Mouse (Mus musculus): ENCODE results near the gene Syde2. TPM values are rescaled to one million over a fixed set of nuclear protein-coding genes. Genes with fewer than 3 reads are reported as not detected.

Gene Syde2
- polyA plus RNA-seq, 1 experiment from 2014 or later: 1.9 TPM

DNA sequence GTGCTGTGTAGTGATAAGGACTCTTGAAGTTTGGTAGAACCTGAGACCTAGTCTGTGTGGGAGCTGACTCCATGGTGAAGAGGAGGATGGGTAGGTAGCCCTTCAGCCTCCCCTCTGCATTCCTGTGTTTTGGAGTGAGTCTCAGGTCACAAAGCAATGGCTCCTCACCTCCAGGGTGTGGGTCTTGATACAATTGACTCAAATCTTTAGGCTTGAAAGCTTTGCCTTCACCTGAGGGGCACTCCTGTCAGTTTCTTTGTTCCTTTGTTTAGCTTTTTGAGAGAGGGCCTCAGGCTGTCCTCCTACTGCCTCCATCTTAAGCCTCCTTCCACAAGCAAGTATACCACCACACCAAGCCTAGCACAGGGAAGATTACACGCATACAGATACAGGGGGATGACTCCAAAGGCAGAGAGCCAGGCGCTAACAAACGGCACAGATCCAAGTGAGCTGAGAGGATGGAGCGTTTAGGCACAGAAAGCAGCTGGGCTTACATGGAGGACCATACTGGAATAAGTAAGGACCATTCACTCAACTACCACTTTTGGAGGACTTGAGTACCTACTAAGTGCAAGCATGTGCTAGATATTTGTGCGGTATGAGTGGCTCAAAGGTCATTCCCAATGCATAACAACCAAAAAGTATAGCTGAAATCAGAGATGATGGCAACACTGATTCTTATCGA is 1.2 kb upstream of the Syde2 start:
- peak overlapping the region; percentile 69 for H3K4me3 ChIP-seq (replicated peaks; ENCODE audit: low read length)
- H3K4me1 ChIP-seq (ENCODE audit: control insufficient read depth, insufficient read depth, low read length): 0 out of 2 replicates have a peak, but pooled peaks cover 2% of the 10 kb centered on the region
- no peaks in the 10 kb centered on the region for H3K36me3 ChIP-seq (ENCODE audit: control insufficient read depth, insufficient read depth, low read length)
- peak overlapping the region; percentile 76 for H3K4me2 ChIP-seq (ENCODE audit: low read depth, low read length)
- no peak for ATAC-seq (ENCODE audit: insufficient read depth, low FRiP score)
- H3K27me3 ChIP-seq (ENCODE audit: control insufficient read depth, insufficient read depth, low read length): no peaks in the 10 kb centered on the region
- no peak overlapping the region for H3K9ac ChIP-seq (ENCODE audit: low read length)
- no peak overlapping the region for H3K27ac ChIP-seq (ENCODE audit: low read length)
- 62% methylated on average over 6 of the region's 6 CpGs for WGBS
- H3K9me3 ChIP-seq (replicated peaks; ENCODE audit: control insufficient read depth, low read length): no peaks in the 10 kb centered on the region

- H3K4me1 ChIP-seq (ENCODE audit: control insufficient read depth, insufficient read depth, low read length): 0 out of 2 replicates have a peak, but pooled peaks cover 7% of the 10 kb centered on the region
- no peaks in the 10 kb centered on the region for H3K9me3 ChIP-seq (replicated peaks; ENCODE audit: control insufficient read depth, low read length)
- WGBS: under 1% methylated on average over 100 of the region's 101 CpGs
- ATAC-seq (ENCODE audit: insufficient read depth, low FRiP score): peak; percentile 91
- H3K27ac ChIP-seq (ENCODE audit: low read length): peak overlapping the region; percentile 96
- H3K36me3 ChIP-seq (ENCODE audit: control insufficient read depth, insufficient read depth, low read length): no peaks in the 10 kb centered on the region
- H3K4me2 ChIP-seq (ENCODE audit: low read depth, low read length): peak overlapping the region; percentile 76
- peak overlapping the region; percentile 90 for H3K9ac ChIP-seq (ENCODE audit: low read length)
- no peaks in the 10 kb centered on the region for H3K27me3 ChIP-seq (ENCODE audit: control insufficient read depth, insufficient read depth, low read length)
- H3K4me3 ChIP-seq (replicated peaks; ENCODE audit: low read length): peak overlapping the region; percentile 69
These were observed 457 bp downstream of the Syde2 start for GRCm38 (mm10) chr3:145987970-145988683.

GRCm38 (mm10) chr3:145988684-145989575 is 1.3 kb downstream of the Syde2 start:
- Histone ChIP-seq H3K4me1 (ENCODE audit: control insufficient read depth, insufficient read depth, low read length) (0 out of 2 replicates have a peak, but pooled peaks cover 7% of the 10 kb centered on the region), H3K4me2 (ENCODE audit: low read depth, low read length) (peak overlapping the region; percentile 76), H3K9me3 (replicated peaks; ENCODE audit: control insufficient read depth, low read length) (no peaks in the 10 kb centered on the region), H3K27ac (ENCODE audit: low read length) (peak overlapping the region; percentile 96), H3K9ac (ENCODE audit: low read length) (peak overlapping the region; percentile 90), H3K27me3 (ENCODE audit: control insufficient read depth, insufficient read depth, low read length) (no peaks in the 10 kb centered on the region), H3K4me3 (replicated peaks; ENCODE audit: low read length) (peak overlapping the region; percentile 69), H3K36me3 (ENCODE audit: control insufficient read depth, insufficient read depth, low read length) (no peaks in the 10 kb centered on the region)
- no peak for ATAC-seq (ENCODE audit: insufficient read depth, low FRiP score)
- WGBS: under 1% methylated on average over 45 of the region's 45 CpGs

- Histone ChIP-seq H3K4me1 (ENCODE audit: control insufficient read depth, insufficient read depth, low read length) (0 out of 2 replicates have a peak, but pooled peaks cover 7% of the 10 kb centered on the region), H3K9ac (ENCODE audit: low read length) (peak overlapping the region; percentile 90), H3K4me3 (replicated peaks; ENCODE audit: low read length) (peak overlapping the region; percentile 69), H3K27ac (ENCODE audit: low read length) (no peak overlapping the region), H3K9me3 (replicated peaks; ENCODE audit: control insufficient read depth, low read length) (no peaks in the 10 kb centered on the region), H3K36me3 (ENCODE audit: control insufficient read depth, insufficient read depth, low read length) (no peaks in the 10 kb centered on the region), H3K27me3 (ENCODE audit: control insufficient read depth, insufficient read depth, low read length) (no peaks in the 10 kb centered on the region), H3K4me2 (ENCODE audit: low read depth, low read length) (peak overlapping the region; percentile 76)
- ATAC-seq (ENCODE audit: insufficient read depth, low FRiP score): no peak
- 12% methylated on average over 11 of the region's 11 CpGs for WGBS
These were observed 2.0 kb downstream of the Syde2 start for GRCm38 (mm10) chr3:145989576-145990081.

- Histone ChIP-seq H3K27ac (ENCODE audit: low read length) (no peak overlapping the region), H3K4me3 (replicated peaks; ENCODE audit: low read length) (no peak overlapping the region), H3K4me2 (ENCODE audit: low read depth, low read length) (0 out of 2 replicates have a peak overlapping the region, but pooled peaks have one; percentile 4), H3K9me3 (replicated peaks; ENCODE audit: control insufficient read depth, low read length) (no peaks in the 10 kb centered on the region), H3K36me3 (ENCODE audit: control insufficient read depth, insufficient read depth, low read length) (no peaks in the 10 kb centered on the region), H3K27me3 (ENCODE audit: control insufficient read depth, insufficient read depth, low read length) (no peaks in the 10 kb centered on the region), H3K9ac (ENCODE audit: low read length) (no peak overlapping the region), H3K4me1 (ENCODE audit: control insufficient read depth, insufficient read depth, low read length) (0 out of 2 replicates have a peak, but pooled peaks cover 7% of the 10 kb centered on the region)
- no peak for ATAC-seq (ENCODE audit: insufficient read depth, low FRiP score)
- WGBS: 72% methylated on average over 13 of the region's 13 CpGs
These were observed 3.5 kb downstream of the Syde2 start for GRCm38 (mm10) chr3:145991130-145991529.

DNA sequence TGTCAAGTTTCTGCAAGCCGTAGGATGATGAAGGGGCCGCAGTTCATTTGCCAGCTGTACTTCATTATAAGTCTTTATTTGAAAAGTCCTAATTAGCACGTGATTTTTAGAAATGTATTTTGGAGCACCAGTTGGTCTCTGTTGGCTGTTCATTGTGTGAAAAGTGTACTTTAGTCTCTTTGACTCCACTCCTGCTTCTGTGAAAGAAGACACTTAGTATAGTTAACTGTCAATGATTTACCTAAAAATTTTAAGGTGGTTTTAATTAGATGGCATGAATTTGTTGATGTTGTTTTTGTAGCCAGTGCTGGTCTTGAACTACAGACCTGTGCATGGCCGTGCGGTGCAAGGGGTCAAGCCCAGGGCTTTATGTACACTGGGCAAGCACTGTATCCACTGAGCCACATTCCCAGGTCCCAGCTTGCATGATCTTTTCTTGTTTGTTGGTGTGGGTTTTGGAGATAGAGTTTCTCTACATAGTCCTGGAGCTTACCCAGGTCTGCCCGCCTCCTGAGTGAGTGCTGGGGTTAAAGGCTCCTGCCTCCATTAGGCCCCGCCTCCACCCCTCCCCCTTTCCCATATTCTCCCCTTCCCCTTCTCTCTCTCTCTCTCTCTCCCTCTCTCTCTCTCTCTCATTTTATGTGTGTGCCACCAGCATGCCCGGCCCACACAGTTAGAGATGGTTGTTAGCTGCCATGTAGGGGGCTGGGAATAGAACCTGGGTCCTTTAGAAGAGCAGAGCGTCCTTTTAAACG is 4.5 kb downstream of the Syde2 start:
- no peaks in the 10 kb centered on the region for H3K9me3 ChIP-seq (replicated peaks; ENCODE audit: control insufficient read depth, low read length)
- H3K36me3 ChIP-seq (ENCODE audit: control insufficient read depth, insufficient read depth, low read length): no peaks in the 10 kb centered on the region
- H3K27me3 ChIP-seq (ENCODE audit: control insufficient read depth, insufficient read depth, low read length): no peaks in the 10 kb centered on the region
- H3K27ac ChIP-seq (ENCODE audit: low read length): no peak overlapping the region
- ATAC-seq (ENCODE audit: insufficient read depth, low FRiP score): no peak
- H3K4me2 ChIP-seq (ENCODE audit: low read depth, low read length): no peak overlapping the region
- 0 out of 2 replicates have a peak, but pooled peaks cover 7% of the 10 kb centered on the region for H3K4me1 ChIP-seq (ENCODE audit: control insufficient read depth, insufficient read depth, low read length)
- H3K4me3 ChIP-seq (replicated peaks; ENCODE audit: low read length): no peak overlapping the region
- WGBS: 79% methylated on average over 10 of the region's 10 CpGs
- no peak overlapping the region for H3K9ac ChIP-seq (ENCODE audit: low read length)

- Histone ChIP-seq H3K9me3 (replicated peaks; ENCODE audit: control insufficient read depth, low read length) (no peaks in the 10 kb centered on the region), H3K4me3 (replicated peaks; ENCODE audit: low read length) (no peak overlapping the region), H3K9ac (ENCODE audit: low read length) (no peak overlapping the region), H3K27me3 (ENCODE audit: control insufficient read depth, insufficient read depth, low read length) (no peaks in the 10 kb centered on the region), H3K27ac (ENCODE audit: low read length) (no peak overlapping the region), H3K4me2 (ENCODE audit: low read depth, low read length) (no peak overlapping the region), H3K4me1 (ENCODE audit: control insufficient read depth, insufficient read depth, low read length) (0 out of 2 replicates have a peak, but pooled peaks cover 7% of the 10 kb centered on the region), H3K36me3 (ENCODE audit: control insufficient read depth, insufficient read depth, low read length) (no peaks in the 10 kb centered on the region)
- 74% methylated on average over 10 of the region's 10 CpGs for WGBS
- no peak for ATAC-seq (ENCODE audit: insufficient read depth, low FRiP score)
These were observed 5.1 kb downstream of the Syde2 start for GRCm38 (mm10) chr3:145992796-145993195.

DNA sequence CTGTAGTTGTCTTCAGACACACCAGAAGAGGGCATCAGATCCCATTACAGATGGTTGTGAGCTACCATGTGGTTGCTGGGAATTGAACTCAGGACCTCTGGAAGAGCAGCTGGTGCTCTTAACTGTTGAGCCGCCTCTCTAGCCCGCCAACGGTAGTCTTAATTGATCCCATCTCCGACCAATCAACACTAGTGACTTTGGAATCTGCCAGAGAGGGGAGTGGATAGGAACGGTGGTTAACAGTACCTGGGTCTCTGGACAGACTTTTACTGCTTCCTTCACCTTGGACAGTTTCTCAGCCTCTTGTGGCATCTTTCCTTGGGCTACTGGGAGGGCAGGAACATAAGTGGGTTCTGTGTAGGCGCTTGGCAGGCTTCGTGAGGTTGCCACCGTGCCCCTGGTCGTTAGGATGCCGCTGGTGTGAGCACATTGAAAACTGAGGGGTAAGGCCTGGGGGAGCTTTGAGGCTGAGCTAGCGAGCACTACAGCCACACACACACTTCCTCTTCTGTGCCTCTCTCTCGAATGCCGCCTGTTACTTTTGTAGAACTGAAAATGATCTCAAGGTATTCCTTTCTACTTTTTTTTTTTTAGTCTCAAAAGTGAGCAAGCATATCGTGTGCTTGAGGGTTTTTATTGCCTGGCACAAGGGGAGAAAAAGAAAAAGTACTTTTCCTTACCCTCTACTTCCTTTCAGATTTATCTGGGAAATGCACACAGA is 6.0 kb downstream of the Syde2 start:
- no peak overlapping the region for H3K27ac ChIP-seq (ENCODE audit: low read length)
- 0 out of 2 replicates have a peak, but pooled peaks cover 4% of the 10 kb centered on the region for H3K4me1 ChIP-seq (ENCODE audit: control insufficient read depth, insufficient read depth, low read length)
- WGBS: 83% methylated on average over 14 of the region's 14 CpGs
- H3K27me3 ChIP-seq (ENCODE audit: control insufficient read depth, insufficient read depth, low read length): no peaks in the 10 kb centered on the region
- H3K9ac ChIP-seq (ENCODE audit: low read length): no peak overlapping the region
- no peaks in the 10 kb centered on the region for H3K9me3 ChIP-seq (replicated peaks; ENCODE audit: control insufficient read depth, low read length)
- H3K4me3 ChIP-seq (replicated peaks; ENCODE audit: low read length): no peak overlapping the region
- ATAC-seq (ENCODE audit: insufficient read depth, low FRiP score): no peak
- H3K4me2 ChIP-seq (ENCODE audit: low read depth, low read length): no peak overlapping the region
- no peaks in the 10 kb centered on the region for H3K36me3 ChIP-seq (ENCODE audit: control insufficient read depth, insufficient read depth, low read length)

Measured in stomach, embryonic 16.5 days (tissue).